Mouse (Mus musculus) frontal cortex, postnatal 14 days (tissue): ENCODE data around the gene Sf3b3.

Experiments used
- DNase-seq, 2 experiments: peaks; one replicate each; pipeline ENCODE4 v3.0.0; 2022; ENCODE audit warnings: low spot score in 2 of 2

Gene Sf3b3

DNA sequence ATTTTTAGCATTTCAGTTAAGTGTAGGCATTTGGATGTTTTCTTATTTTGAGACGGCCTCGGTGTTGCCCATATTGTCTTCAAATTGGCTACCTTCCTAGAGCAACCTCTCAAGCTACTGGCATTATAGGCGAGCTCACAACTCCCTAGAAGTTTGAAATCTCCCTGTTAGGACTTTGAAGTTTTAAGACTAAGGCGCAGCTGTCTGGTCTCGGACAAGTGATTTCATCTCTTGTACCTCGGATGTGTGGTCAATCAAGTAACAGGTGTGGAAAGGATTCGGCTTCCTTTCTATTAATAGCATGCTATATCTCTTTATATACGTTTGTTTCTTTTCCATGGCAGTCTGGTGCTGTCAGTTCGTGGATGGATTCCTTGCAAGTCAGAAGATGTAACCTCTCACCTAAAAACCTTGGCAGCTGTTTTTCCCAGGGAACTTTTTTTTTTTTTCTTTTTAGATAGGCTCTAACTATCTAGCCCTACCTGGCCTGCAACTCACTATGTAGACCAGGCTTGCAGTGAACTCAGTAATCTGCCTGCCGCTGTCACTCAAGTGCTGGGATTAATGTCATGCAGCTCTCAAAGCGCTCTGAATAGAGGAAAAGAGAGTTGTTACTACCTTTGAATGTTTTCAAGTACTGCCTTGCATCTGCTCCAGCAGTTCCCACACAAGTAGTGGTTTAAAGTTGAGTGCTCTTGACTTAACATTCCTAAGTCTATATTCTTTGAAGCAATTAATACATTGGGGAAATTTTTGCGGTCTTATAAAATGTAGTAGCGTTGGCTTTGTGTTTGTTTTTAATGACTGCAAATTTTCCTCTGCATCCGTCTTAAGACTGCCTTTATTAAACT, 1.3 kb upstream of the Sf3b3 start:
- DNase-seq = no peak

DNA sequence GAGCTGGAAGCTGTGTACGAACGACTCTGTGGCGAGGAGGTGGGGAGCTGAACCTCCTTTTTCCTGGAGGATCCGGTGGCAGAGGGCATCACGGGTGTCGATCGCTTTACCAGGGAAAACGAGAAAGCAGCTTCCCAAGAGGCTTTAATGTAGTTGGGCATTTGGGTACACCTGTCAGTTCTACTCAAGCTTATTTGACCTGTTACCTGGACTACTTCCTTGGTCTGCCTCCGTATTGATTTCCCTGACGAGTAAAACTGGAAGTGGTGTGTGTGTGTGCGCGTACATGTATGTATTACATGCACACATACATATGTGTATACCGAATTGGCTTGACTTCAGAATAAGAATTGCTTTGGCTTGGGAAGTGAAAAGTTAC, 573 bp upstream of the Sf3b3 start:
- no peak for DNase-seq

DNA sequence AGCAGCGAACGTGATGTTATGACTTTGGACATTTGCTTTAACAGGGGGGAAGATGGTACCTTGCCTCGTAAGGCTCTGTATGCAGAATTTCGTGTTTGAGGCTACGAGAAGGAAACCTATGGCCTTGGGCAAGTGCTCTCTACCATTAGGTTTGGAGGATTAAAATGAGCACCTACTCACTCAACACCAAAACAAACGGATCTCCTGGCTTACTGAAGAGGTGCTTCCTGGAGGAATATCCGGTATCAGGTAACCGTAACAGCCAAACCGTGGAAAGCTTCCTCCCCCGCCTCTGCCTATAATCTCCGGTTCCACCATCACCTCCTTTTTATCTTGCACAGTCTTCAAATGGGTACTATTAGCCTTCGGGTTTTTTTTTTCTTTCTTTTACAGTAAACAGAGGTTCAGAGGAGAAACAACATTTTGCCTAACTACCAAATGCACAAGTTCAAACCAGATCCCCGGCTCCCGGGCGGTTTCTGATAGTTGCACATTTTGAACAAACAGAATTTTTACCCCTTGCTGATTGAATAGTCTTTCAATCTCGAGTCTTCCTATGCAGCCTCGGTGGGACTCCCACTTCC, 674 bp downstream of the Sf3b3 start:
- DNase-seq = no peak

DNA sequence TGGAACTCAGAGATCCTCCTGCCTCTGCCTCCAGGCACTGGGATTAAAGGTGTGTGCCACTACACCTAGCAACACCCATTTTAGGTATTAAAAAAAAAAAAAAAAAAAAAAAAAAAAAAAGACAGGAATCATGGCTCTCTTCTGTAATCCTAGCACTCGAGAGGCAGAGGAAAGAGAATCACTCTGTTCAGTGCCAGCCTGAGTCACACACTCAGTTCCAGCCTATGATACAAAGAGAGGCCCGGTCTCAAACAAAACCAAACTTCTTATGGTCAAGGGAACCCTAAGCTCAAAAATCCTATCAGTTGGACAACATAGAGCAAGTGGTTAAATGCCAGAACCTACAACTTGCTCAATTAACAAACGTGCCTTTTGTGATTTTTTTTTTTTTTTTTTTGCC, 1.6 kb downstream of the Sf3b3 start:
- DNase-seq = no peak

DNA sequence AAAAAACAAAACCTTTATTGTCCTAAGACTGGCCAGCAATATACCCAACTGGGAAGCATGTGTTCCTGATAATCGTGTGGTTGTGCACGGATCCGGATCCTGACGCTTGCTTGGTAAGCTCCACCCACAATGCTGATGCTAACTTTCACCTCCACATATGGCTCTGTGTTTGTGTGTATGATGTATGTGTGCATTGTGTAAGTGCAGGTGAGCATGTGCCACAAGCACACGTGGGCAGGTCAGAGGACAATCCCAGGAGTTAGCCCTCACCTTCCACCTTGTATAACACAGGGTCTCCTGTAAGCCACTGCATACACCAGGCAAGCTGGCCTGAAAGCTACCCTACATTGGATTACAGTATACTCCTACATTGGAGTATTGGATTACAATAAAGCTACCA, 3.4 kb downstream of the Sf3b3 start:
- no peak for DNase-seq

DNA sequence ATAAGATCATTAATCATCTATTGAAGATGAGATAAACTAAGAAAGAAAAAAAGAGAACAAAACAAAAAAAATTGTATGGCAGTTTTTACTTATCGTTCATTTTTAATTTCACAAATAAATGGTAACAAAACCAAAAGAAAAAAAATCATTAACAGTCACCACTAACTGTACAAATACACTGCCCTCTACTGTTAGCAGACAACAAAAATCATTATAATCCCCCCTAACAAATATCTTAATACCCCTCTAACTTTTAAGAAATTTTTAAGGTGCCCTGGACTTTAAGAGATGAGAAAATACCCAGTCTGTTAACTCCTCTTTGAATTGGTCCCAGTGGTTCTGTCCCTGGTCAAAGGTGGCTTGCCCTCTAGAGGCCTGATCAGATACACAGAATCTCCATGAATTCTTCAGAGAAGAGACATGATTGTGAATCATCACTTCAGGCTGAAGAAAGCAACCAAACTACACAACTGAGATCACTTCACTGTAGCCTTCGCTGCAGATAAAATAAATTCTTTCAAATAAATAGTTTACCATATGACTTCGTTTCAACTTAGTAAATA, 4.5 kb downstream of the Sf3b3 start:
- DNase-seq = no peak

DNA sequence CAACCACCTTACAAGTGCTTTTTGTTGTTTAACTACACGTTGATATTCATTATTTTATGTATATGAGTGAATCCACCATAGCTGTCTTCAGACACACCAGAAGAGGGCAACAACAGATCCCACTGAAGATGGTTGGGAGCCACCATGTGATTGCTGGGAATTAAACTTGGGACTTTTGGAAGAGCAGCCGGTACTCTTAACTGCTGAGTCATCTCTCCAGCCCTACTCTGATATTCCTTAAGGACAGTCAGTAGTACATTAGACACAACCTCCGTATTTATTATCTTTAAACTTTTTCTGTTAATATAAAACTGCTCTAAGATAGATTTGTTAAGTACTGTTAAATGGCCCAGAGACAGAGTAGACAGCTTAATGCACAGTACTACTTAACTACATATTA, 14.6 kb downstream of the Sf3b3 start:
- DNase-seq = no peak

DNA sequence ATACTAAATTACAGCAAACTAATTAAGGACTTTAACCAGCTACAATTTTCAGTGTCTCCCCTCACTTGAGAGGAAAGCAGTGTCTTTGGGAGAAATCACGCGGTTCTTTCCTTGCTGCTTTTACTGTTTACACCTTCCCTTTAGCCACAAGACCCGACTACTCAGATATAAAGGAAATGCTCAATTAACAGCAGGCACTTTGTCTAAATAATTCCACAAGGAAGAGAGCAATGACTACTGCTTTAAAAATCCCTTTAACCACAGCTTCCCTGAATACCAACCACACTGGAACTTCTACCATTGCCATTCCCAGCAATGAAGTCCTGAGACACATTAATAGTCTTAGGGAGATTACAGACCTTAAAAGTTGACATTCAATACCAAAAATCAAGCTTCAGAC, 18.1 kb downstream of the Sf3b3 start:
- DNase-seq = no peak

DNA sequence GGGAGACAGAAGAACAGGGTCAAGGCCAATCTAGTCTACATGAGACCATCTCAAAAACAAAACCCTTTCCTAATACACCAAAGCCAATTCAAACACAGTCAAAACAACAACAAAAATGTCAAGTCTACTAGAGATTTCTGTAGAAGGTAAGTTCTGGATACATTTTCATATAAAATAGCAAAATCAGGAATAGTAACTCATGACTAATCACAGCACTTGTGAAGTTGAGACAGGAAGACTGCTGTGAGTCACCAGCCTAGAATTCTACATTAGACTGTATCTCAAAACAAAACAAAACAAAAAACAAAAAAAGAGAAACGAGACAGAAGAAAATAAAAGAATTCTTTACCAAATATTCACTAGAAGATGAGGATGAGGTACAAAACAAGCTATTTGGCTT, 21.7 kb downstream of the Sf3b3 start:
- DNase-seq = no peak

DNA sequence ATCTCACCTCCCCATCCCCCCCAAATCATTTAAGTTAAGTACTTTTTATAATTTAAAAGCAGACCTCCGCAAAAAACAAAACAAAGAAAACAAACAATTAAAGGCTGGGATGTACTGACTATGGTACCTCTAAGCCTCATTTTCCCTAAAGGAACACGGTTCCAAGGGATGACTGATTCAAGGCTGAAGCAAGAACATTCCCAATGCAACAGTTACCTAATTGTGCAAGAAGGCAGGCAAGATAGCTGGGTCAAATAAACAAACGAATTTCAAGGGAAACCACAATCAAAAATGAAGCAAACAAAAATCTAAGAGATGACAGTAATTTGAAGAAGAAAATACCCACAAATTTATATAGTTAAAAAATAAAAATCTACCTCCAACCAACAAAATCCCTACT, 24.6 kb downstream of the Sf3b3 start:
- DNase-seq = no peak

DNA sequence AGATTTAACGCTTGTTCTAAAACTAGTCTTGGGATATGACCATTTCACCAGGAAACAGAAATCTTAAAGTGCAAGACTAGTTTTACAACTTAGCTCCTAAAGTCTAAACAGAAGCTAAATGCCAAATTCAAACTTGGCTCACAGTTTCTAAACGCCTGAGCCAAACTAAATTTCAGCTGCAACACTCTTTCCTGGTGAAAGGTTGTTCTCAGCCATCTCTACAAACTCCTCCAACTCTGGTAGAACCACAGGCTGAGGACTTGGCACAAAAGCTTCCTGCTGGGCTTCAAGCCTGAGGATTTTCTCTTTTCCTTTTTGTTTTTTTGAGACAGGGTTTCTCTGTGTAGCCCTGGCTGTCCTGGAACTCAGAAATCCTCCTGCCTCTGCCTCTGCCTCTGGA, 26.3 kb downstream of the Sf3b3 start:
- no peak for DNase-seq

DNA sequence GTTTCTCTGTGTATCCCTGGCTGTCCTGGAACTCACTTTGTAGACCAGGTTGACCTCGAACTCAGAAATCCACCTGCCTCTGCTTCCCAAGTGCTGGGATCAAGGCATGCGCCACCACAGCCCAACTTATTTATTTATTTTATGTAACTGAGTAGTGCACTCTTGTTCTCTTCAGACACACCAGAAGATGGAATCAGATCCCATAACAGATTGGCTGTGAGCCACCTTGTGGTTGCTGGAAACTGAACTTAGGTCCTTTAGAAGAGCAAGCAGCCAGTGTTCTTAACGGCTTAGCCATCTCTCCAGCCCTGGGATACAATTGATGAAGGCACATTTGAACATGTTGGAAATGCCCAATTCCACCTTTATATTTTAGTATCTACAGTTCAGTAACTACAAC, 28.0 kb downstream of the Sf3b3 start:
- no peak for DNase-seq

DNA sequence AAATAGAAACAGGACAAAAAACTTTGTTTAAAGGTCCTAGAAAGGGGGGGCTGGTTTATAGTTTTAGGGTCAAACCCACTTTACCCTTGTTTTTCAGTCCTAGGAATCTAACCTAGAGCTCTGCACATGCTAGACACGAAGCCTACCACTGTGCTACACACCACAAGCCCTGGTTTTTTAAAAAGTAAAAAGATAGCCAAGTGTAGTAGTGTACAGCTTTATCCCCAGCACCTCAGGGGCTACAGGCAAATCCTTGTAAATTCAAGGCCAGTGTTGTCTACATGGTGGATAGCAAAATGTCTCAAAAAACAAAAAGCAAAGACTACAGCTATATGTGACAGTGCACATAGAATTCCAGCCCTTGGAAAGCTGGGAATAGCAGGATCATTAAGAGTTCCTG, 29.6 kb downstream of the Sf3b3 start:
- no peak for DNase-seq

DNA sequence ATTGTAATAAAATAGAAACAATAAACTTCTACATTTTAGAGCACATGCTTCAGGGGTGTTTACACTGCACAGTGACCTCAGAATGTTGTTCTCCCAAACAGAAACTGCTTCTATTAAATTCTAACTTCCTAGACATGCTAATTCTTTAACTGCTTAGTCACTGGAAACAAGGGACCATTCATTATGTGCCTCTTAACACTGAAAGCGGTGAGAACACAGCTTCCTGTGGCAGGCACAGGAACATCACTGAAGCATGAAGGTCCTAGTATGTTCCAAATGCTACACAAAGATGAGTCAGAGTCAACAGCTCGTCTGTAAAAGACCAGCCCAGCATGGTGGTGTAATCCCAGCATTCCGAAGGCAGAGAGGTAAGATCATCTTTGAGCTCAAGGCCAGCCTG, 31.3 kb downstream of the Sf3b3 start:
- no peak for DNase-seq

DNA sequence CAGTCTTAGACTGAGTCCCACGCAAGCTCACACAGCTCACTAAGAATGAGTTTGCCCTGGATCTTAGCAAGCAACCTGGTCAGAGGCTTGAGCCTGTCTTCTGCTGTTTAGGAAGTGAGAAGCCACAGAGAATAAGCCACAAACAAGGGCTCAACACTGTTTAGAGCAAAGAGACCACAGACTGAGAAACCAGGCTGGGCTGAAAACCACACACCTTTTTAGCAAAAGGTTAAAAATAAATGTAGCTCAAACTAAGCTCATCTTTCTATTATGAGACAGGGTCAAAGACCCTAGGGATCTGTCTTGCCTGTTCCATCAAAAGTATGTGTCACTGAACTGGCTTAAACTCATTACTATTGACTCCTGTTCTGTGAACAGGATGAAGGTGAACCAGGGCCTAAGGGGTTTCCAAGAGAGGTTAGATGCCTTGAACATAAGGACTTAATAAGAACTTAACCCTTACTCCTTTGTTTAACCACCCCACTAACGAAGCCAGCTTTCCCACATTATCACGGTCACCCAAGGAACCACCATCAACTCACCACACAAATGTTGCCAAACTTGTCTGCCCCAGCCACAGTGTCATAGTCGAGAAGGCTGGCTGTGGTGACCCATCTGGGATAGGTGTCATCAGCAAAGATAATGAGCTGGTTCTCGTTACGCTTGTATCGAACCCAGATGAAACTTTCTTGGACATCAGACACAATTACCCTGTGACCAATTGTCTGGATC, 33.3 kb downstream of the Sf3b3 start:
- no peak for DNase-seq

DNA sequence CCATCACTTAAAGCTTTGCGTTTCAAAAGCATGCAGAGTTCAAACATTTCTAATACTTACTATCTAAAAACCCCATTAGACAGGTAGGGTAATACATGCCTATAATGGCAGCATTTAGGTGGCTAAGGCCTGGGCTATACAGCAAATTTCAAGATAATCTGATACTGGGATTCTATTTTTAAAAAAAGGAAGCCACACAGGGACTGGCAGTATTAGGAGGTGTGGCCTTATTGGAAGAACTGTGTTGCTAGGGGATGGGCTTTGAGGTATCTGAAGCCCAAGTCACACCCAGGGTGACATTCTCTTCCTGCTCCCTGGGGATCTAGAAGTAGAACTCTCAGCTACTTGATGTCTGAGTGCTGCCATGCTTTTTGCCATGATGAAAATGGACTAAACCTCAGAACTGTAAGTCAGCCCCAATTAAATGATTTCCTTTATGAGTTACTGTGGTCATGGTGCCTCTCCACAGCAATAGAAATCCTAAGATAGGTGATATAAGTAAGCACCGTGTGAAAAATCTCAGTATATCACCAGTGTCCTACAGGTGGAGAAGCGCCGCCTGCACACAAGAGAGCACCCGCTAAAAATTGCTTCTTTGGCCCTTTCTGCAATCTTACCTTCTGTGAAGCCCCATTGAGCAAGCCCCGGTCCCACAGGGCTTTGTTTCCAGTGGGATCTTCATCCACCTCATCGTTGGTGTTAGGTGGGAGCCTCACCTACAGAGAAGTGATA, 34.1 kb downstream of the Sf3b3 start:
- no peak for DNase-seq

DNA sequence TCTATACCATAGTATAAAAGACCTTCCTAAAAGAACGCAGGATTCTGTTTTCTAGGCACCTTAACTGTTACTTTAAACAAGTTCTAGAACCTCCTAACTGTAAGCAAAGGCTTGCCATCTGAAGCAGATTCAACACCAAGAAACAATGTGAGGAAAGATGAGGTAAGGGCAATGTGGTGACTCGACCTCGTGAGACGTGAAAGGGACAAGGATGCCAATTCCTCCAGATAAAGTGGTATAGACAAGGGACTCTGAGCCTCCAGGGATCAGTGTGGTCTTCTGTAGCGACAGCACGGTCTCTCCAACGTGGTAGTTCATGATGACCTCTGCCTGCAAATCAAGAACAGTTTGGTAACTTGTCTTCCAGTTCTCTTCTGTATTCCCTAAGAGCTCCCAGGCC, 34.8 kb downstream of the Sf3b3 start:
- no peak for DNase-seq

DNA sequence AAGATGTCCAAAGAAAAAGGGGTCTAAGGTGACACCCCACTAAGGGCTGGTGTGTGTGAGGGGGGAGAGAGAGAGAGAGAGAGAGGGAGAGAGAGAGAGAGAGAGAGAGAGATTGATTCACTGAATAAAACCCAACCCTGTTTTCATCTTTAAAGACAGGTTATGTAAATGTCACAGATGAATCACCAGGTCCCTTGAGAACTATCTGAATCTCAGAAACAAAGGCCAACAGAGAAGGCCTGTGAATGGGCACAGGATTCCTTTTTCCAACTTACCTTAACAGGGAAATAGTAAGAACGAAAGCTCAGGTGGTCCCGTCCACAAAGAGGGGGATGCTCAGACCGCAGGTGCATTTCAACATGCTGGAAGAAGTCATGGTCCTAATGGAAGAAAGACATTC, 35.5 kb downstream of the Sf3b3 start:
- DNase-seq = no peak

DNA sequence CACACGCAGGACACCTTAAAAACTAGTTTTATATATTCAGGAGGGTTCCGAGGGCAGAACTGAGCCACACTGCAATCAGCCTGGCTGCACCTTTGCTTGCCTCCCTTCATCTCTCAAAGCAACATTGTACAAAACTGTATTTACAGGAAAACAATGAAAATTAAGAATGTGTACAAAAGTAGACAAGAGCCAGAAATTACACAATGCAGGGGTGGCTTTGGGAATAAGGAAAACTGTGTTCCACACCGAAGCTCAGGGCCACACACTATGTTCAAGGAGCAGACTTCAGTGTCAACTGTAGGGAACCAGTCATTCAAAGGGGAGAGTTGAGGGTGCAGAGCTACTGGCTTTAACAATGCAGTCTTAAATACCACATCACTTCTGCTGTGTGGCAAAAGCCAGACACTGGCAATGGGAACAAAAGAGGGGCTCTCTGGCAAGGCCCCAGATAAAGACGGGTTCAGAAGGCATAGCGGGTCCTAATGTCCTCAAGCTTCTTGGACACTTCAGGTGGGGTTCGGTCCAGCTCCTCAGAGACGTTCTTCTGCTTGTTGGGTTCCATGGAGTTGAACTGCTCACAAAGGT, 36.0 kb downstream of the Sf3b3 start:
- DNase-seq = no peak

DNA sequence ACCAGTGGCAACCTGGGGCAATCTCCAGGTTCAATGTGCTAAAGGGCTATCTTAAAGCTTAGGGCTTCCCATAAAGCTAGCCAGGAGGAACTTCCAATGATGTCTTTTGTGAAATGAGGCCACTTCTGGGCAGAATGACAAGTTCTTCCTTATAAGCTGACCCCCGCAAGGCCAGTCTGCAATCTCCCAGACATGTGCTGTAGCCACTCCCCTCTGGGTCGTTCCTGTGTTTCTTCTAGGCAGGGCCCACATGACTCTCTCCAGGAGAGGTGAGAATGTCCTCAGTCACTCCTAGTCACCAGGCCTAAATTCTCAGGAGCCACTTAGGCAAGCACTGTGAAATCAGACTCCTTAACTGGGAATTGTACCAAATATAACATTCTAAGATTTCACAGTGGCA, 36.8 kb downstream of the Sf3b3 start:
- no peak for DNase-seq
